Mouse (Mus musculus) cortical plate, adult 2 months (tissue): ENCODE measurements around the gene Lipe.

Experiments used
- CTCF ChIP-seq: fragments of 200-500 bp; IDR thresholded peaks from 2 replicates; pipeline ENCODE4 v1.5.1; 2011; ENCODE audit warnings: mild to moderate bottlenecking, control low read depth, low read length; ENCODE audit not compliant: insufficient read depth; ENCODE audit errors: extremely low read depth
- POLR2A ChIP-seq: fragments of 200-500 bp; IDR thresholded peaks from 2 replicates; pipeline ENCODE4 v1.6.1; 2011; ENCODE audit warnings: mild to moderate bottlenecking, low read length, control low read depth; ENCODE audit not compliant: insufficient read depth; ENCODE audit errors: extremely low read depth

- TF ChIP-seq POLR2A (no peak), CTCF (no peak)
Measured at GRCm38 (mm10) chr7:25406468-25406867, 8.0 kb upstream of the Lipe start.
